Mouse (Mus musculus) limb, embryonic 15.5 days (tissue): Measurements from ENCODE around the gene Cetn4. TPM values are rescaled to one million over a fixed set of nuclear protein-coding genes. Genes with fewer than 3 reads are reported as not detected.
A peak's percentile ranks its signal among the peaks of the same experiment; 100 is the strongest.

ENCODE experiments used
- ATAC-seq: fragments of 200-750 bp; cut with Nextera tagmentation; 2 replicates; pipeline ENCODE4 v1.8.0; 2017; ENCODE audit warnings: low read depth, moderate TSS enrichment; ENCODE audit not compliant: insufficient number of reproducible peaks, low FRiP score, low TSS enrichment
- H3K27ac ChIP-seq: fragments of 300-500 bp; sonication (generic); 2 replicates; pipeline ENCODE4 v1.5.1; 2015; ENCODE audit warnings: moderate library complexity, mild to moderate bottlenecking, inconsistent platforms
- H3K27me3 ChIP-seq: fragments of 300-500 bp; sonication (generic); 2 replicates; pipeline ENCODE4 v1.6.1; 2015; ENCODE audit warnings: inconsistent platforms
- H3K36me3 ChIP-seq: fragments of 300-500 bp; sonication (generic); 2 replicates; pipeline ENCODE4 v1.6.1; 2015; ENCODE audit warnings: inconsistent platforms
- H3K4me1 ChIP-seq: fragments of 300-500 bp; sonication (generic); 2 replicates; pipeline ENCODE4 v1.6.1; 2015; ENCODE audit warnings: inconsistent platforms
- H3K4me2 ChIP-seq: fragments of 300-500 bp; sonication (generic); 2 replicates; pipeline ENCODE4 v1.6.1; 2015; ENCODE audit warnings: mild to moderate bottlenecking, inconsistent platforms
- H3K4me3 ChIP-seq: fragments of 300-500 bp; sonication (generic); 2 replicates; pipeline ENCODE4 v1.5.1; 2015; ENCODE audit warnings: mild to moderate bottlenecking, inconsistent platforms
- H3K9ac ChIP-seq: fragments of 300-500 bp; sonication (generic); 2 replicates; pipeline ENCODE4 v1.6.1; 2015; ENCODE audit warnings: inconsistent platforms
- H3K9me3 ChIP-seq: fragments of 300-500 bp; sonication (generic); 2 replicates; pipeline ENCODE4 v1.6.1; 2016; ENCODE audit warnings: inconsistent platforms
- WGBS: fragments of 180-500 bp; shearing (Covaris S2); methylation state at CpG from one replicate; pipeline ENCODE4 v1.1.7; 2015; 5-methylcytosine and 5-hydroxymethylcytosine counted together
- polyA plus RNA-seq: library from polyadenylated mRNA; unstranded; fragments of >200 nt; fragmentation: Nextera tagmentation; extraction: Ambion mirVana; gene quantifications from 2 replicates; pipeline ENCODE4 v1.2.1, GENCODE M21; 2015

Gene Cetn4
- 2.5 and 3.5 TPM in 2 replicates for polyA plus RNA-seq

GRCm38 (mm10) chr3:37312370-37312941 lies at the start of gene Cetn4, which contains the start of gene Bbs12:
Gene Cetn4 (minus strand): TSS chr3:37312708.
Gene Bbs12 (plus strand): TSS chr3:37312554.
- Histone ChIP-seq H3K4me1 (peaks cover 10% of the 10 kb centered on the region), H3K9me3 (no peaks in the 10 kb centered on the region), H3K36me3 (no peaks in the 10 kb centered on the region), H3K4me2 (peak within 1 kb of the TSS; percentile 71), H3K4me3 (peak within 1 kb of the TSS; percentile 77), H3K9ac (peak within 1 kb of the TSS; percentile 68), H3K27me3 (no peaks in the 10 kb centered on the region), H3K27ac (peak within 1 kb of the TSS; percentile 85)
- WGBS = under 1% methylated on average over 54 of the region's 54 CpGs
- ATAC-seq = peak; percentile 98

GRCm38 (mm10) chr3:37360729-37361128 lies 48.2 kb upstream of the Cetn4 start:
- no peak for ATAC-seq
- no peak overlapping the region for H3K4me3 ChIP-seq
- H3K4me1 ChIP-seq = peaks cover 12% of the 10 kb centered on the region; the same call in 1 of the 2 replicates
- H3K9me3 ChIP-seq = no peaks in the 10 kb centered on the region
- H3K36me3 ChIP-seq = no peaks in the 10 kb centered on the region
- no peak overlapping the region for H3K9ac ChIP-seq
- H3K27ac ChIP-seq = no peak overlapping the region
- H3K4me2 ChIP-seq = no peak overlapping the region
- WGBS = 62% methylated on average over 9 of the region's 9 CpGs
- H3K27me3 ChIP-seq = no peaks in the 10 kb centered on the region

GRCm38 (mm10) chr3:37354737-37355136 lies 42.2 kb upstream of the Cetn4 start:
- H3K9ac ChIP-seq = no peak overlapping the region
- WGBS = 39% methylated on average over 1 of the region's 1 CpGs
- no peak overlapping the region for H3K4me2 ChIP-seq
- no peaks in the 10 kb centered on the region for H3K9me3 ChIP-seq
- no peaks in the 10 kb centered on the region for H3K36me3 ChIP-seq
- peak overlapping the region; percentile 83 for H3K27ac ChIP-seq
- H3K4me1 ChIP-seq = peaks cover 21% of the 10 kb centered on the region
- H3K27me3 ChIP-seq = no peaks in the 10 kb centered on the region
- no peak overlapping the region for H3K4me3 ChIP-seq
- ATAC-seq = no peak

GRCm38 (mm10) chr3:37353951-37354481 lies 41.5 kb upstream of the Cetn4 start:
- H3K9ac ChIP-seq = no peak overlapping the region
- peak overlapping the region; percentile 83 for H3K27ac ChIP-seq
- ATAC-seq = peak; percentile 88
- H3K4me2 ChIP-seq = no peak overlapping the region
- no peak overlapping the region for H3K4me3 ChIP-seq
- 22% methylated on average over 10 of the region's 10 CpGs for WGBS
- H3K27me3 ChIP-seq = no peaks in the 10 kb centered on the region
- no peaks in the 10 kb centered on the region for H3K36me3 ChIP-seq
- H3K4me1 ChIP-seq = peaks cover 28% of the 10 kb centered on the region
- H3K9me3 ChIP-seq = no peaks in the 10 kb centered on the region

GRCm38 (mm10) chr3:37350386-37350785 lies 37.9 kb upstream of the Cetn4 start:
- ATAC-seq = no peak
- H3K36me3 ChIP-seq = no peaks in the 10 kb centered on the region
- H3K4me2 ChIP-seq = 0 out of 2 replicates have a peak overlapping the region, but pooled peaks have one; percentile 85
- H3K4me1 ChIP-seq = peaks cover 35% of the 10 kb centered on the region
- no peaks in the 10 kb centered on the region; the same call in 1 of the 2 replicates for H3K27me3 ChIP-seq
- H3K9ac ChIP-seq = no peak overlapping the region
- H3K9me3 ChIP-seq = no peaks in the 10 kb centered on the region
- no peak overlapping the region for H3K27ac ChIP-seq
- peak overlapping the region; percentile 6; the same call in 1 of the 2 replicates for H3K4me3 ChIP-seq
- 66% methylated on average over 7 of the region's 7 CpGs for WGBS

- Histone ChIP-seq H3K4me2 (peak overlapping the region; percentile 85), H3K4me1 (peaks cover 29% of the 10 kb centered on the region)
- ATAC-seq = no peak
These were observed 36.6 kb upstream of the Cetn4 start for GRCm38 (mm10) chr3:37349166-37349548.

GRCm38 (mm10) chr3:37348221-37349165 lies 36.0 kb upstream of the Cetn4 start, which contains the start of gene Fgf2:
Gene Fgf2 (plus strand): TSS chr3:37348346.
- no peaks in the 10 kb centered on the region; the same call in 1 of the 2 replicates for H3K27me3 ChIP-seq
- H3K9ac ChIP-seq = peak within 1 kb of the TSS; percentile 87
- ATAC-seq = peak; percentile 73
- no peaks in the 10 kb centered on the region for H3K9me3 ChIP-seq
- WGBS = 1% methylated on average over 73 of the region's 75 CpGs
- peak within 1 kb of the TSS; percentile 92 for H3K27ac ChIP-seq
- peaks cover 22% of the 10 kb centered on the region for H3K4me1 ChIP-seq
- peak within 1 kb of the TSS; percentile 85 for H3K4me2 ChIP-seq
- peak within 1 kb of the TSS; percentile 78 for H3K4me3 ChIP-seq
- H3K36me3 ChIP-seq = no peaks in the 10 kb centered on the region

More at GRCm38 (mm10) chr3:37349166-37349548, 36.6 kb upstream of the Cetn4 start:
- no peaks in the 10 kb centered on the region; the same call in 1 of the 2 replicates for H3K27me3 ChIP-seq
- H3K36me3 ChIP-seq = no peaks in the 10 kb centered on the region
- peak overlapping the region; percentile 92 for H3K27ac ChIP-seq
- WGBS = 11% methylated on average over 8 of the region's 8 CpGs
- no peaks in the 10 kb centered on the region for H3K9me3 ChIP-seq
- H3K9ac ChIP-seq = peak overlapping the region; percentile 87
- peak overlapping the region; percentile 78 for H3K4me3 ChIP-seq

GRCm38 (mm10) chr3:37347671-37348070 lies 35.2 kb upstream of the Cetn4 start:
- H3K9ac ChIP-seq = no peak overlapping the region
- no peak for ATAC-seq
- peak overlapping the region; percentile 78 for H3K4me3 ChIP-seq
- H3K27me3 ChIP-seq = no peaks in the 10 kb centered on the region; the same call in 1 of the 2 replicates
- no peaks in the 10 kb centered on the region for H3K9me3 ChIP-seq
- H3K4me2 ChIP-seq = peak overlapping the region; percentile 85
- H3K27ac ChIP-seq = peak overlapping the region; percentile 92
- H3K4me1 ChIP-seq = peaks cover 19% of the 10 kb centered on the region
- WGBS = 33% methylated on average over 9 of the region's 9 CpGs
- no peaks in the 10 kb centered on the region for H3K36me3 ChIP-seq

GRCm38 (mm10) chr3:37342811-37343210 lies 30.3 kb upstream of the Cetn4 start:
- H3K4me1 ChIP-seq = peaks cover 3% of the 10 kb centered on the region
- H3K36me3 ChIP-seq = no peaks in the 10 kb centered on the region
- ATAC-seq = no peak
- H3K9ac ChIP-seq = no peak overlapping the region
- H3K4me2 ChIP-seq = no peak overlapping the region
- H3K9me3 ChIP-seq = no peaks in the 10 kb centered on the region
- WGBS = 78% methylated on average over 5 of the region's 5 CpGs
- H3K27ac ChIP-seq = no peak overlapping the region
- no peaks in the 10 kb centered on the region; the same call in 1 of the 2 replicates for H3K27me3 ChIP-seq
- H3K4me3 ChIP-seq = no peak overlapping the region

- Histone ChIP-seq H3K9me3 (no peaks in the 10 kb centered on the region), H3K4me3 (no peak overlapping the region), H3K4me1 (no peaks in the 10 kb centered on the region), H3K27me3 (no peaks in the 10 kb centered on the region), H3K9ac (no peak overlapping the region), H3K4me2 (no peak overlapping the region), H3K36me3 (no peaks in the 10 kb centered on the region), H3K27ac (no peak overlapping the region)
- ATAC-seq = no peak
- WGBS = 62% methylated on average over 5 of the region's 5 CpGs
These were observed 28.6 kb upstream of the Cetn4 start for GRCm38 (mm10) chr3:37341110-37341509.

GRCm38 (mm10) chr3:37334053-37334452 lies 21.5 kb upstream of the Cetn4 start:
- Histone ChIP-seq H3K4me2 (no peak overlapping the region), H3K27ac (no peak overlapping the region), H3K9me3 (no peaks in the 10 kb centered on the region), H3K36me3 (no peaks in the 10 kb centered on the region), H3K9ac (no peak overlapping the region), H3K4me1 (peaks cover 3% of the 10 kb centered on the region; the same call in 1 of the 2 replicates), H3K4me3 (no peak overlapping the region), H3K27me3 (no peaks in the 10 kb centered on the region)
- WGBS = 92% methylated on average over 4 of the region's 4 CpGs
- no peak for ATAC-seq
